Mouse (Mus musculus) T-helper 17 cell (primary cell): ENCODE measurements at regions not wholly inside any gene's neighbourhood (a gene's known extent, or its start where the extent isn't known, plus 50 kb on each side); places are given as distances from the start of the nearest gene placed in this dataset.

Experiments
- in situ Hi-C, 2 experiments: fragments of 300-600 bp; cut with MboI, MseI; formaldehyde crosslinking; loops; 1 replicate in 1 of 2; 2 replicates in 1 of 2; pipeline ENCODE4 v1.15.1; 2025; ENCODE audit warnings: high pct_unique_total_duplicates in 2 of 2

- in situ Hi-C loops: loop anchor here in 1 of 2 experiments (10.0 kb wide), 1 partner anchor 345 kb away; no protein-coding TSS in a partner anchor
Measured at GRCm38 (mm10) chr11:52629776-52630175, 134.7 kb upstream of the Fstl4 start.

- in situ Hi-C loops: no loop called here
Measured at GRCm38 (mm10) chr11:52631579-52631978, 132.9 kb upstream of the Fstl4 start.

GRCm38 (mm10) chr11:52634189-52634588 lies 130.2 kb upstream of the Fstl4 start:
- in situ Hi-C loops: no loop called here

GRCm38 (mm10) chr11:52635716-52636389 lies 128.6 kb upstream of the Fstl4 start:
- in situ Hi-C loops: no loop called here

GRCm38 (mm10) chr11:52638939-52639338 lies 125.5 kb upstream of the Fstl4 start:
- in situ Hi-C loops: no loop called here

- in situ Hi-C loops: no loop called here
Measured at GRCm38 (mm10) chr11:52641725-52642338, 122.6 kb upstream of the Fstl4 start.

GRCm38 (mm10) chr11:52644081-52644768 lies 120.2 kb upstream of the Fstl4 start:
- in situ Hi-C loops: no loop called here

GRCm38 (mm10) chr11:52648176-52648839 lies 116.1 kb upstream of the Fstl4 start:
- in situ Hi-C loops: no loop called here

GRCm38 (mm10) chr11:52648849-52649400 lies 115.5 kb upstream of the Fstl4 start:
- in situ Hi-C loops: no loop called here

- in situ Hi-C loops: no loop called here
Measured at GRCm38 (mm10) chr11:52654640-52655039, 109.8 kb upstream of the Fstl4 start.

- in situ Hi-C loops: no loop called here
Measured at GRCm38 (mm10) chr11:52655720-52656474, 108.5 kb upstream of the Fstl4 start.

- in situ Hi-C loops: no loop called here
Measured at GRCm38 (mm10) chr11:52661234-52661633, 103.2 kb upstream of the Fstl4 start.

GRCm38 (mm10) chr11:52661894-52662593 lies 102.4 kb upstream of the Fstl4 start:
- in situ Hi-C loops: no loop called here

GRCm38 (mm10) chr11:52665343-52665742 lies 99.1 kb upstream of the Fstl4 start:
- in situ Hi-C loops: no loop called here

- in situ Hi-C loops: no loop called here
Measured at GRCm38 (mm10) chr11:52675022-52675421, 89.4 kb upstream of the Fstl4 start.

GRCm38 (mm10) chr11:52678259-52678658 lies 86.2 kb upstream of the Fstl4 start:
- in situ Hi-C loops: no loop called here

GRCm38 (mm10) chr11:52685436-52685835 lies 79.0 kb upstream of the Fstl4 start:
- in situ Hi-C loops: no loop called here

- in situ Hi-C loops: no loop called here
Measured at GRCm38 (mm10) chr11:52692701-52693100, 71.7 kb upstream of the Fstl4 start.

- in situ Hi-C loops: no loop called here
Measured at GRCm38 (mm10) chr11:52701682-52702081, 62.8 kb upstream of the Fstl4 start.

GRCm38 (mm10) chr11:52703391-52703790 lies 61.0 kb upstream of the Fstl4 start:
- in situ Hi-C loops: no loop called here
